Mouse (Mus musculus) testis, postnatal 14 days (tissue): ENCODE measurements around the gene Rab5if.
A peak's percentile ranks its signal among the peaks of the same experiment; 100 is the strongest.
"Not testable (repeated sequence)": the region's sequence is repeated elsewhere in the genome, so short reads cannot be mapped to it uniquely, and the experiment has no call there.

Experiments
- DNase-seq: peaks from one replicate; pipeline ENCODE4 v3.0.0; 2021; ENCODE audit warnings: low spot score

Gene Rab5if

GRCm38 (mm10) chr2:156853999-156854771 lies 8.7 kb upstream of the Rab5if start:
- DNase-seq, result not testable (repeated sequence)

DNA sequence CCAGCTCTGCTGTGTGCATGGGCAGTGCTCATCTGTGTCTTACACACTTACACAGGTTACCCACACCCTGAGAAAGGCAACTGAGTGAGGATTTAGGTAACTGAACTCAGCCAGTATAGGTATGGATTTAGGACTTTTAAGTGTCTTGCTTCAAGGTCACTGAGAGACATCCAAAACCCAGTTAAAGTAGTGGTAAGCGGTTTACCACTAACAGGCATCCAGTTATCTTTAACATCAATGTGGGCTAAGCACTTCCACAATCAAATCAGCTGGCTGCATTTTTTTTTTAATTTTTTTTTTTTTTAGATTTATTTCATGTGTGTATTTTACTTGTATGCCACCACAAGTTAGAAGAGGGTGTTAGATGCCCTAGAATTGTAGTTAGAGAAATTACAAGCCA lies 6.6 kb upstream of the Rab5if start:
- no peak for DNase-seq

- DNase-seq, result no peak
Observed at GRCm38 (mm10) chr2:156857385-156857791, 5.5 kb upstream of the Rab5if start.

GRCm38 (mm10) chr2:156857835-156858234 lies 5.1 kb upstream of the Rab5if start, which contains the start of gene 4930518I15Rik:
TSS of gene 4930518I15Rik (minus strand) at chr2:156857946.
- no peak for DNase-seq

- no peak for DNase-seq
Observed at GRCm38 (mm10) chr2:156858671-156859070, 4.3 kb upstream of the Rab5if start.

GRCm38 (mm10) chr2:156862041-156862717 lies 749 bp upstream of the Rab5if start:
- peak; percentile 30 for DNase-seq

DNA sequence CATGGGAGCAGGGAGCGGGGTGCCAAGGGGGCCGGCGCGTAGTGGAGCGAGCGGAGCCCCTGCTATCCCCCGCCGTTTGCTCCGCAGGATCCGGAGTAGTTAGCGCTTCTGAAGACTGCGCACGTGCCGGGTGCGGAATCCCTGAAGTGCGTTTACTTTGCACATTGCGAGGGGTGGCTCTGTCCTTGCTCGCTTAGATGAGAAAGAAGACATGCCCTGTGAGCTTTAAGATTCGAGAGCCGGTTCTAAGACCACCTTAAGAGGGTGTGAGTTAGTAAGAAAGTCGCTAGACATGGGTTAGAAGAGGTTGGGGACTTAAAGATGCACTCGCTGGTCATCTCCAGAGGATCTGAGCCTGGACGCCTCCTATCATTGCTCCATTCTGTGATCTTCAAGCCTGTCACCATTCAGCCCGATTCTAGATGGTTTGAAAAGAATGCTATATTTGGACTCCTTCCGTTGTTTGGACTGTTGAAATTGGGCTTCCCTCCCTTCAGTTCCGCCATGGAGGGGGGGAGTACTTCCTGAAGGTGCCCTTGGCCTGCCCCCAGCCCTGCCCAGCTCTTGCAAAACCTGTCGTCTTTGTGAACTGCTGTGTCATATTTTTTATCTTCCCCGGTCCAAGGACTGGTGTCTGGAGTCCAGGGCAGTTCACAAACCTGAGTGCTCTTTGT lies 696 bp downstream of the Rab5if start:
- DNase-seq, result peak; percentile 47

- no peak for DNase-seq
Observed at GRCm38 (mm10) chr2:156864481-156864880, 1.6 kb downstream of the Rab5if start.

- DNase-seq, result no peak
Observed at GRCm38 (mm10) chr2:156868994-156869393, 6.1 kb downstream of the Rab5if start.

- no peak for DNase-seq
Observed at GRCm38 (mm10) chr2:156869554-156869953, 6.6 kb downstream of the Rab5if start.

DNA sequence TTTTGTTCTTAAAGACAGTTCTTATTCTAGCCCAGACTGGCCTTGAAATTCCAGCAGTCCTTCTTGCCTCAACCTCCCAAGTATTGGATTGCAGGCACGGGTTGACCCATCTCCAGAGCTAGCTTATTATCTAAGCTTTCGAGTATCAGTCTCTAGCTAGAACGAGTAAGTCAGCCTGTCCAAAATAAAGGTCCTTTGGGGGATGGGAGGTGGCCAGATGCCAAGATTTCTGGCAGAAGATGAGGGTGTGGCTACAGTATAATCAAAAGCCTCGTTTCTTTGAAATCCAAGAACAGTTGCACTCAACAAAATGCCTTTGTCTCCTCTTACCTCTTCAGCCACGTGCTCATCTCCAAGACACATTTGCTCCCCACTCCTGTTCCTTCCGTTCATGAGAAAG lies 7.6 kb downstream of the Rab5if start:
- DNase-seq, result peak; percentile 56

DNA sequence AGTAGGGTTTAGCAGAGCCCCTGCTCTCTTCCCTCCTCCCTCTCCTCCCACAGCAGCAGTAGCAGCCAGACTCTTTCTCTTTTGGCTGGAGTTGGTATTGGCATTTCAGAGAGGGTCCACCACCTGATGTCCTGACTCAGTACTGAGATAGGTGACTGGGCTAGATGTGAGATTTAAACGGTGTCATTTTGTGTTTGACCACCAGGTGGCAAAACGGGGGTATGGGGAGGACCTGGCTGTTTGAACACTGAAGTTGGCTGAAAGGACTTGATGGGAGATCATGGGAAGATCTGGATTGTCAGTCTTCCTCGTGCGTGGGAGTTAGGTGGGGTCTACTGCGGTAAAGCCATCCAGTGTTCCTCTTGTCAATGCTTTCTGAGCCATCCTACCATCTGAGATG lies 10.7 kb downstream of the Rab5if start:
- no peak for DNase-seq

- no peak for DNase-seq
Observed at GRCm38 (mm10) chr2:156874047-156874759, 11.3 kb downstream of the Rab5if start.

DNA sequence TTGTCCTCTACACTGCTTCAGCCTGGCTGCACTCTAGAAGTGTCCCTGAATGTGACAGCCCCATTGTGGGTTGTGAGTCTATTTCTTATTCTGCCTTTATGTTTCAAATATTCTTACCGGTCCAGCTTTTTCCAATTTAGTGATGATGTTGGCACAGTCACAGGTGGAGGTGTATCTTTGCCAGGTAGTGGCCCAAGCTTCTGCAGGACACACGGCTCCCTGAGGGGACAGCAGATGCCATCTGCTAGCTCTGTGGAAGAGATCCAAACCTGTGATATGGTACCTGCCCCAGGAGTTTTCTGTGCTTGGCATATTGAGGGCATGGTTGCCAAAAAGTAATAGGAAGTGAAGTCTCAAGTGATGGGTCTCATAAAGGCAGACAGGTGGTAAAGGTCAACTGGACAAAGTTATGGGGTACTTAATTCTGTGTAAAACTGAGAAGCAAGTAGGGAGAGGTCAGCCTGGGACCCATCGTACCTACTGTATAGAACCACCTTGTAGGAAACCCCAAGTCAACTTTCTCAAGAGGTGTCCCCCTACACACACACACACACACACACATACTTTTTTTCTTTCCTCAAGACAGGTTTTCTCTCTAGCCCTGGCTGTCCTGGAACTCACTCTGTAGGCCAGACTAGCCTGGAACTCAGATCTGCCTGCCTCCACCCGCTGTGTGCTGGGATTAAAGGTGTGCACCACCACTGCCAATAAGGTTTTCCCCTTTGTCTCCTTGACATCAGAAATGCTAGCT lies 12.0 kb downstream of the Rab5if start:
- DNase-seq, result no peak

GRCm38 (mm10) chr2:156877726-156878125 lies 14.8 kb downstream of the Rab5if start:
- DNase-seq, result no peak

DNA sequence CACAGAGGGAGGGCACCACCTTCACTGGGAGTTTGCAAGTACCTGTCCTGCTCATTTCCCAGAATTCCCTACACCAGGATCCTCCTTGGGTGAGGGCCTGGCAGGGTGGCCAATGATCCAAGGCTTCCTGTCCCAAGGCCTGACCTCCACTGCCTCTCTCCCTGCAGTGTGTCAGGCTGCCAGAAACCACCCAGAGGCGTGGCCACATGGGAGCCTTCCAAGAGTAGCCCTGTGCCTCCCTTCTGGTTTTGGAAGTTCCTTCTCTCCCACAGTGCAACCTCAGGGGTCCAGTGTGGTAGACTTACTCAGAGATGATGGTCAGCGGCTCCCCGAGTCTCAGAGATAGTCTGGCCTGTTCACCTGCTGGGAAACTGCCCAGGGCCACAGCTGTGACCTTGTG lies 16.6 kb downstream of the Rab5if start:
- DNase-seq, result no peak

GRCm38 (mm10) chr2:156882431-156883001 lies 19.6 kb downstream of the Rab5if start:
- no peak for DNase-seq

- no peak for DNase-seq
Observed at GRCm38 (mm10) chr2:156884396-156885211, 21.7 kb downstream of the Rab5if start.

DNA sequence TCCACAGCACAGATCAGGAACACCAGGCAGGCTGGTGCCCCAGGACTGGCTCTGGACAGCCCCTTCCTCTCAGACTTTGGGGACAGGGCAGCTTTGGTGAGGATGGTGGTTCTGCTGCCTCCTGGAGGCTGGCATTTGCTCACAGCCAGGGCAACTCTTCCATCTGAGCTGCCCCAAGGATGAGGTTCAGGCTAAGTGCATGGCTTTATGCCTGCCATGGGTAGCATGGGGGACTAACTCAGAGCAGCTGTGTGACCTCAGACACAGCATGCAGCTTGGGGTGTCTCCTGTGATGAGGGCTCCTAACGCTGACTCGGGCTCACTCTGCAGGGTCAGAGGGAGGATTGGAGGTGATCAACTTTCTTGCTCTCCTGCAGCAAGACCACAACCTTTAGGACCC lies 22.7 kb downstream of the Rab5if start:
- not testable (repeated sequence) for DNase-seq

DNA sequence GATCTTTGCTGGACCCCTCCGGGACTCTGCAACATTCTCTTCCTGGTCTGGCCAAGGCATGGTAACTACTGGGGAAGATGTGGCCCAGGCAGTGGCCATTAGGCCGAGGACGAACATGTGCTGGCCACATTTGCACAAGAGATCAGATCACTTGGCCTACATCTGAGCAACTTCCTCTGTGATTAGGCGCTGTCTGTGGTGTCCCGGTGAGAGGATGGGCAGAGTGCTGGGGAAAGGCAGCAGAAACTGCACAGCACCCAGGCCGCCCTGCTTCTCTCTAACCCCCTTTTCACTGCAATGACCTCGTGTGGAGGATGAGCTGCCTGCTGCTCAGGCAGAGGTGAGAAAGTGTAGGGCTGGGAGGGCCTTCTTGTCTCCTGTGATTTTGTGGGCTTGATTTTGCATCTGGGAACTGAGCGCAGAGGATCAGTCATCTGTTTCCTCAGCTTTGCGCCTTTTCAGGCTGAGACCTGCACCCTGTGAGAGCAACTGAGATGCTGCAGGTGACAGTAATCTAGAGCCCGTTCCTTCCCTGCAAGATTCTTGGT lies 23.2 kb downstream of the Rab5if start:
- DNase-seq, result no peak
